Mouse (Mus musculus) stomach, postnatal 0 days (tissue): ENCODE measurements around the gene Atg9b. TPM values are rescaled to one million over a fixed set of nuclear protein-coding genes. Genes with fewer than 3 reads are reported as not detected.

ENCODE experiments used
- ATAC-seq: fragments of 200-750 bp; cut with Nextera tagmentation; 2 replicates; pipeline ENCODE4 v1.8.0; 2017; ENCODE audit not compliant: low FRiP score, low TSS enrichment
- DNase-seq: peaks from one replicate; pipeline ENCODE4 v3.0.0-alpha.2; 2016; ENCODE audit warnings: low spot score
- H3K27ac ChIP-seq: fragments of 300-500 bp; sonication (generic); replicated peaks from 2 replicates; pipeline ENCODE4 v1.5.1; 2014; ENCODE audit warnings: mild to moderate bottlenecking, control low read depth
- H3K27me3 ChIP-seq: fragments of 300-500 bp; sonication (generic); 2 replicates; pipeline ENCODE4 v1.6.1; 2014; ENCODE audit warnings: low read length; ENCODE audit not compliant: control insufficient read depth, insufficient read depth
- H3K36me3 ChIP-seq: fragments of 300-500 bp; sonication (generic); 2 replicates; pipeline ENCODE4 v1.6.1; 2014; ENCODE audit warnings: low read length, mixed read lengths; ENCODE audit not compliant: control insufficient read depth, insufficient read depth
- H3K4me1 ChIP-seq: fragments of 300-500 bp; sonication (generic); replicated peaks from 2 replicates; pipeline ENCODE4 v1.6.1; 2014; ENCODE audit warnings: antibody characterized with exemption; ENCODE audit not compliant: control insufficient read depth, insufficient read depth
- H3K4me2 ChIP-seq: fragments of 300-500 bp; sonication (generic); replicated peaks from 2 replicates; pipeline ENCODE4 v1.6.1; 2014; ENCODE audit warnings: low read depth, mild to moderate bottlenecking, control low read depth, moderate library complexity
- H3K4me3 ChIP-seq: fragments of 300-500 bp; sonication (generic); 2 replicates; pipeline ENCODE4 v1.5.1; 2014; ENCODE audit warnings: low read depth, low read length, control low read depth
- H3K9ac ChIP-seq: fragments of 300-500 bp; sonication (generic); 2 replicates; pipeline ENCODE4 v1.6.1; 2014; ENCODE audit warnings: mild to moderate bottlenecking, low read length, control low read depth, mixed read lengths
- H3K9me3 ChIP-seq: fragments of 300-500 bp; sonication (generic); 2 replicates; pipeline ENCODE4 v1.6.1; 2016; ENCODE audit warnings: low read length; ENCODE audit not compliant: control insufficient read depth
- CTCF ChIP-seq: IDR thresholded peaks from 2 replicates; pipeline ENCODE4 v1.5.1; 2016; ENCODE audit warnings: antibody characterized with exemption, low read depth, mild to moderate bottlenecking, moderate library complexity
- EP300 ChIP-seq: optimal IDR thresholded peaks from 2 replicates; pipeline ENCODE3; 2016; ENCODE audit warnings: antibody characterized with exemption
- WGBS: fragments of 180-500 bp; shearing (Covaris S2); extraction: QIAGEN DNeasy Blood & Tissue Kit; methylation state at CpG from one replicate; pipeline ENCODE4 v1.1.7; 2014; 5-methylcytosine and 5-hydroxymethylcytosine counted together
- polyA plus RNA-seq: library from polyadenylated mRNA; unstranded; fragments of >200 nt; fragmentation: Nextera tagmentation; extraction: Ambion mirVana; gene quantifications from 2 replicates; pipeline ENCODE4 v1.2.1, GENCODE M21; 2015

Atg9b gene
- polyA plus RNA-seq, 1 experiment from 2014 or later: 4.1 TPM

- peak within 1 kb of the TSS; percentile 66 for H3K27ac ChIP-seq
- H3K9me3 ChIP-seq: no peaks in the 10 kb centered on the region
- H3K4me2 ChIP-seq: peak within 1 kb of the TSS; percentile 61
- H3K9ac ChIP-seq: peak within 1 kb of the TSS; percentile 65
- ATAC-seq (peak; percentile 36), DNase-seq (peak; percentile 84)
- no peaks in the 10 kb centered on the region for H3K36me3 ChIP-seq
- H3K4me1 ChIP-seq: no peaks in the 10 kb centered on the region
- no peaks in the 10 kb centered on the region for H3K27me3 ChIP-seq
- WGBS: 21% methylated on average over 7 of the region's 7 CpGs
- peak within 1 kb of the TSS; percentile 60 for H3K4me3 ChIP-seq
- peak; percentile 92 for TF ChIP-seq CTCF
- TF ChIP-seq EP300: no peak
These were observed 1.6 kb upstream of the Atg9b start, which contains the start of gene Abcb8 for GRCm38 (mm10) chr5:24393392-24393997. Gene Abcb8 (plus strand): TSS chr5:24393663.

GRCm38 (mm10) chr5:24392724-24393123 is 781 bp upstream of the Atg9b start:
- peak; percentile 35 for ATAC-seq

DNA sequence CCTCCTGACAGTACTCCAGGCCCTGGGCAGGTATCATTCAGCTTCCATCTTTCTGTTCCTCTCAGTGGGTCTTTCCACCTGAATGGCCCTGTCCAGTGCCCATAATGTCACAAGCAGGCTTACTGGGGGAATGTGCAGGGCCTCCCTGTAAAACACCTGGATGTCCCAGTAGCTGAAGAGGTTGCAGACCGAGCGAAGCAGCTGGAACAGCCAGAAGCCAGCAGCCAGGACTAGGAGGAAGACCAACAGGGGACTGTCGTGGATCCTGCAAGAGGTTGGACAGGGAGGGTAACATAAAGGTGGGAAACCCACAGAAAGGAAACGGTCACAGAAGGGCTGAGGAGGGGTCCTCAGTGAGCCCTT is 2.3 kb downstream of the Atg9b start:
- H3K27me3 ChIP-seq: no peaks in the 10 kb centered on the region; the same call in 1 of the 2 replicates
- no peak for TF ChIP-seq CTCF
- no peak overlapping the region for H3K4me3 ChIP-seq
- DNase-seq (no peak), ATAC-seq (no peak)
- WGBS: 81% methylated on average over 4 of the region's 4 CpGs
- H3K27ac ChIP-seq: no peak overlapping the region
- 0 out of 2 replicates have a peak, but pooled peaks cover 3% of the 10 kb centered on the region for H3K4me1 ChIP-seq
- no peaks in the 10 kb centered on the region for H3K36me3 ChIP-seq
- H3K4me2 ChIP-seq: no peak overlapping the region
- no peak overlapping the region for H3K9ac ChIP-seq
- H3K9me3 ChIP-seq: no peaks in the 10 kb centered on the region

More at GRCm38 (mm10) chr5:24392724-24393123, 781 bp upstream of the Atg9b start:
- H3K4me3 ChIP-seq: no peak overlapping the region
- H3K9ac ChIP-seq: no peak overlapping the region
- no peak overlapping the region; the same call in 1 of the 2 replicates for H3K27ac ChIP-seq
- DNase-seq: peak; percentile 61
- no peaks in the 10 kb centered on the region for H3K36me3 ChIP-seq
- H3K4me2 ChIP-seq: no peak overlapping the region
- WGBS: 48% methylated on average over 7 of the region's 7 CpGs
- no peaks in the 10 kb centered on the region for H3K4me1 ChIP-seq
- TF ChIP-seq EP300 (no peak), CTCF (no peak)
- H3K9me3 ChIP-seq: no peaks in the 10 kb centered on the region
- H3K27me3 ChIP-seq: no peaks in the 10 kb centered on the region; the same call in 1 of the 2 replicates

GRCm38 (mm10) chr5:24389011-24389657 is 2.8 kb downstream of the Atg9b start:
- no peak for ATAC-seq
- 69% methylated on average over 6 of the region's 7 CpGs for WGBS
- 0 out of 2 replicates have a peak, but pooled peaks cover 3% of the 10 kb centered on the region for H3K4me1 ChIP-seq
- TF ChIP-seq EP300 (no peak), CTCF (no peak)
- no peak overlapping the region for H3K4me3 ChIP-seq
- no peaks in the 10 kb centered on the region for H3K9me3 ChIP-seq
- H3K27me3 ChIP-seq: no peaks in the 10 kb centered on the region; the same call in 1 of the 2 replicates
- DNase-seq: no peak
- no peak overlapping the region for H3K27ac ChIP-seq
- H3K4me2 ChIP-seq: no peak overlapping the region
- H3K36me3 ChIP-seq: no peaks in the 10 kb centered on the region
- no peak overlapping the region for H3K9ac ChIP-seq

DNA sequence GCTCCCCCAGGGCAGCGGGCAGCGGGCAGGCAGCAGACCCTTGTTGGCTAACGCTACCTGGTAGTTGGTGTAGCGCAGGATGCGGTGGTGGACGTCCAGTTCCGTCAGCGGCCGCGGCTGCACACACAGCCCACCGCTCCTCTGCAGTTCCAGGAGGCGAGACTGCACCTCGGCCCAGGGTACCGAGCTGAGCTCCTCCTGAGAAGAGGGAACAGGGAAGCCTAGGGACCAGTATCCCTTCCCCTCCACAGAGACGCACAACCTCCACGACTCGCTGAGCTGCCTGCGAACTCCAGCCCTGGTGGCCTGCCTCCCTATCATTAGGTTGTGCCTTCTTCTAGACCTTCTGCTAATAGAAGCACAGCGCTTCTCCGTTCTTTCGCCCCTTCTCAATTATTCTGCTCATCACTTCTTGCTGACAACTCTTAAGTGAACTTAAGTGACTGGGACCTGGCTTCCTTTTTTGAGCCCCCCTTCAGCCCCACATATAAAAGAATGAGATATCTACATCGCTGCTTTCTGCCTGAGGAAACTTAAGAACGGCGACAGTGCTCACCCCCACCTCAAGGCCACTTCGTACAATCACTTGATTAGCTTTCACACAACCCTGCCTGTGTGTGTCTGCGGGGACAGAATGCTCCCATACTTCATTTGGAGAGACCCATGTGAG is 3.6 kb downstream of the Atg9b start:
- 27% methylated on average over 26 of the region's 26 CpGs for WGBS
- H3K4me1 ChIP-seq: 0 out of 2 replicates have a peak, but pooled peaks cover 5% of the 10 kb centered on the region
- H3K9ac ChIP-seq: peak overlapping the region; percentile 57; the same call in 1 of the 2 replicates
- DNase-seq (no peak), ATAC-seq (no peak)
- peak overlapping the region; percentile 91 for H3K4me2 ChIP-seq
- no peaks in the 10 kb centered on the region; the same call in 1 of the 2 replicates for H3K27me3 ChIP-seq
- H3K27ac ChIP-seq: peak overlapping the region; percentile 30; the same call in 1 of the 2 replicates
- H3K36me3 ChIP-seq: no peaks in the 10 kb centered on the region
- TF ChIP-seq EP300: no peak
- no peak for TF ChIP-seq CTCF
- no peaks in the 10 kb centered on the region for H3K9me3 ChIP-seq
- H3K4me3 ChIP-seq: peak overlapping the region; percentile 42
